Mouse (Mus musculus) MEL (cell line): ENCODE measurements around the gene 1700013G24Rik. TPM values are rescaled to one million over a fixed set of nuclear protein-coding genes. Genes with fewer than 3 reads are reported as not detected.

ENCODE experiments used
- DNase-seq: peaks from one replicate; pipeline ENCODE4 v3.0.0; 2011; ENCODE audit warnings: low read depth, low spot score
- H3K27ac ChIP-seq: 2 replicates; pipeline ENCODE4 v1.5.1; 2012; ENCODE audit warnings: low read depth, mild to moderate bottlenecking, control low read depth, low read length, moderate library complexity; ENCODE audit not compliant: control insufficient read depth
- H3K27me3 ChIP-seq, 2 experiments: fragments of 150-350 bp in 1 of 2; sonication (generic) in 1 of 2; 2 replicates each; pipeline ENCODE4 v1.6.1; 2012; ENCODE audit warnings: low read length in 2 of 2, mild to moderate bottlenecking in 2 of 2, improper control_type of control experiment in 1 of 2, moderate library complexity in 1 of 2; ENCODE audit not compliant: insufficient read depth in 2 of 2, control insufficient read depth in 1 of 2
- H3K36me3 ChIP-seq, 2 experiments: 2 replicates each; pipeline ENCODE4 v1.6.1; 2012 to 2014; ENCODE audit warnings: low read length in 2 of 2, improper control_type of control experiment in 1 of 2, inconsistent platforms in 1 of 2, mild to moderate bottlenecking in 1 of 2; ENCODE audit not compliant: insufficient read depth in 2 of 2, control insufficient read depth in 1 of 2
- H3K4me1 ChIP-seq, 2 experiments: fragments of 150-350 bp in 1 of 2; sonication (generic) in 1 of 2; 2 replicates each; pipeline ENCODE4 v1.6.1; 2012; ENCODE audit warnings: low read length in 2 of 2, improper control_type of control experiment in 1 of 2, mild to moderate bottlenecking in 1 of 2; ENCODE audit not compliant: insufficient read depth in 2 of 2, control insufficient read depth in 1 of 2
- H3K4me3 ChIP-seq, 2 experiments: fragments of 150-350 bp in 1 of 2; sonication (generic) in 1 of 2; 2 replicates each; pipeline ENCODE4 v1.5.1; 2012; ENCODE audit warnings: low read depth in 2 of 2, low read length in 2 of 2, mild to moderate bottlenecking in 2 of 2, moderate library complexity in 2 of 2, control low read depth in 1 of 2, improper control_type of control experiment in 1 of 2; ENCODE audit not compliant: control insufficient read depth in 1 of 2, insufficient read depth in 1 of 2
- H3K79me2 ChIP-seq: 2 replicates; pipeline ENCODE4 v1.6.1; 2012; ENCODE audit warnings: mild to moderate bottlenecking, low read length, moderate library complexity; ENCODE audit not compliant: control insufficient read depth, poor library complexity, insufficient read depth
- H3K9ac ChIP-seq: 2 replicates; pipeline ENCODE4 v1.6.1; 2012; ENCODE audit warnings: low read depth, mild to moderate bottlenecking, control low read depth, low read length, moderate library complexity; ENCODE audit not compliant: control insufficient read depth, poor library complexity, severe bottlenecking
- H3K9me3 ChIP-seq: fragments of 150-350 bp; sonication (generic); replicated peaks from 2 replicates; pipeline ENCODE4 v1.6.1; 2012; ENCODE audit warnings: mild to moderate bottlenecking, low read length, improper control_type of control experiment, moderate library complexity; ENCODE audit not compliant: insufficient read depth
- ELF1 ChIP-seq: IDR thresholded peaks from 2 replicates; pipeline ENCODE4 v1.6.1; 2014; ENCODE audit warnings: low read depth, mild to moderate bottlenecking, inconsistent platforms, low read length, improper control_type of control experiment, moderate library complexity
- EP300 ChIP-seq, 2 experiments: IDR thresholded peaks; 2 replicates each; pipeline ENCODE4 v1.6.1; 2011; ENCODE audit warnings: improper control_type of control experiment in 2 of 2, low read length in 2 of 2, low read depth in 1 of 2, mild to moderate bottlenecking in 1 of 2
- ETS1 ChIP-seq: IDR thresholded peaks from 2 replicates; pipeline ENCODE4 v1.6.1; 2012; ENCODE audit warnings: low read depth, mild to moderate bottlenecking, inconsistent platforms, low read length, improper control_type of control experiment, moderate library complexity
- GATA1 ChIP-seq: IDR thresholded peaks from 2 replicates; pipeline ENCODE4 v1.6.1; 2011; ENCODE audit warnings: low read depth, low read length, improper control_type of control experiment
- HCFC1 ChIP-seq: IDR thresholded peaks from 2 replicates; pipeline ENCODE4 v1.6.1; 2012; ENCODE audit warnings: low read depth, mild to moderate bottlenecking, inconsistent platforms, low read length, improper control_type of control experiment, moderate library complexity
- MAZ ChIP-seq: IDR thresholded peaks from 2 replicates; pipeline ENCODE4 v1.6.1; 2012; ENCODE audit warnings: low read depth, mild to moderate bottlenecking, inconsistent platforms, low read length, improper control_type of control experiment
- MEF2A ChIP-seq: IDR thresholded peaks from 2 replicates; pipeline ENCODE4 v1.6.1; 2014; ENCODE audit warnings: low read depth, mild to moderate bottlenecking, inconsistent platforms, low read length, improper control_type of control experiment; ENCODE audit not compliant: poor library complexity, insufficient replicate concordance, severe bottlenecking; ENCODE audit errors: extremely low read depth
- MXI1 ChIP-seq: IDR thresholded peaks from 2 replicates; pipeline ENCODE4 v1.6.1; 2011; ENCODE audit warnings: mild to moderate bottlenecking, low read depth, low read length, improper control_type of control experiment
- NELFE ChIP-seq: IDR thresholded peaks from 2 replicates; pipeline ENCODE4 v1.6.1; 2011; ENCODE audit warnings: low read depth, low read length, improper control_type of control experiment
- NRF1 ChIP-seq: IDR thresholded peaks from 2 replicates; pipeline ENCODE4 v1.6.1; 2014; ENCODE audit warnings: low read depth, mild to moderate bottlenecking, inconsistent platforms, low read length, improper control_type of control experiment, moderate library complexity; ENCODE audit not compliant: poor library complexity, insufficient read depth, severe bottlenecking
- POLR2A ChIP-seq, 2 experiments: IDR thresholded peaks; 2 replicates each; pipeline ENCODE4 v1.6.1; 2011 to 2012; ENCODE audit warnings: low read length in 2 of 2, mild to moderate bottlenecking in 2 of 2, control low read depth in 1 of 2, improper control_type of control experiment in 1 of 2, low read depth in 1 of 2, moderate library complexity in 1 of 2; ENCODE audit not compliant: control insufficient read depth in 1 of 2, insufficient read depth in 1 of 2, poor library complexity in 1 of 2
- SMC3 ChIP-seq: IDR thresholded peaks from 2 replicates; pipeline ENCODE4 v1.6.1; 2011; ENCODE audit warnings: low read depth, low read length, improper control_type of control experiment
- TAL1 ChIP-seq: IDR thresholded peaks from 2 replicates; pipeline ENCODE4 v1.6.1; 2012; ENCODE audit warnings: mild to moderate bottlenecking, inconsistent platforms, low read length, moderate library complexity, mixed read lengths
- TCF12 ChIP-seq: IDR thresholded peaks from 2 replicates; pipeline ENCODE4 v1.6.1; 2014; ENCODE audit warnings: low read depth, mild to moderate bottlenecking, inconsistent platforms, low read length, improper control_type of control experiment, moderate library complexity
- UBTF ChIP-seq: IDR thresholded peaks from 2 replicates; pipeline ENCODE4 v1.6.1; 2012; ENCODE audit warnings: low read depth, mild to moderate bottlenecking, inconsistent platforms, low read length, improper control_type of control experiment, moderate library complexity, borderline replicate concordance; ENCODE audit not compliant: insufficient read depth
- ZNF384 ChIP-seq: IDR thresholded peaks from 2 replicates; pipeline ENCODE4 v1.6.1; 2012; ENCODE audit warnings: low read depth, mild to moderate bottlenecking, inconsistent platforms, low read length, improper control_type of control experiment
- polyA plus RNA-seq, 2 experiments: library from polyadenylated mRNA; stranded (reverse) in 1 of 2; unstranded in 1 of 2; fragments of >175 nt in 1 of 2; fragments of >200 nt in 1 of 2; gene quantifications; 2 replicates each; pipeline versions ENCODE4 v1.2.1 to v1.2.4; 2012; ENCODE audit warnings: low replicate concordance in 2 of 2, low read depth in 1 of 2; ENCODE audit not compliant: insufficient read length in 2 of 2, insufficient read depth in 1 of 2, missing spikeins in 1 of 2
- total RNA-seq: library from RNA; depleted of rRNA; stranded (reverse); fragments of 300-350 nt; gene quantifications from 2 replicates; pipeline ENCODE4 v1.2.3, GENCODE M21; 2012

1700013G24Rik gene
- total and polyA plus RNA-seq, 3 experiments, result not detected

DNA sequence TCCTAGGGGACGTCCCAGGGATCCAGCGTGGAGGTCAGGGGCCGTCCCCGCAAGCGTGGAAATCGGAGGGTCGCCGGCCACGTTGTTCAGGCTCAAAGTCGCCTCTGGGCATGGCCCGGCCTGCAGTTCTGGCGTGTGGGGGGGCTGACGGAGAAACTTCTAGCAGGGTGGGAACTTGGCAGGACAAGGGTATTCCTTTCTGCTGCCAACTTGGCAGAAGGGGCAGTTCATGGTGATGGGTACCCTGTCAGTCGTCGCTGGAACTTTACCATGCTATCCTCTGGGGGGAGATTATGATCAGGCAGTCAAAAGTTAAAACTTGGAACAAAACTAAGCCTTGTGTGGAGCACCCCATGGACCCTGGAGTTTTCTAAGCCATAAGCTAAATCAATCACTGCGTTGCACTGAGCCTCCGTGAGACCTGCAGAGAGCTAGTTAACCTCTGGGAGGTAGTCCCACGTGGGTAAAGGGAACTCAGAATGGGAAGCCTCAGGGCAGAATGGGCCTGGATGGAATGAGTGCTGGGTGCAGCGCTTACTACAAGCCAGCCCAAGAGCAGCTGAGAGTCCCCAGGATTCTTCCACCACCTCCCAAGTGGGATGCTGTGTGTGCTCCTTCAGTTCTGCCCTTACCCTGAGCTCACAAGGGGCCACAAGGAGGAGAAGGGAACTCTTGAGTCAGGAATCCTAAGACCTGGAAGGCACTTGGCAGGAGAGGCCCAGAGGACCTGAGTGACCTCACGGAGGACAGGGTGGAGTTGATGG, 16.2 kb downstream of the 1700013G24Rik start:
- Histone ChIP-seq H3K9me3 (no peaks in the 10 kb centered on the region), H3K79me2 (no peaks in the 10 kb centered on the region; the same call in 1 of the 2 replicates), H3K27ac (no peak overlapping the region), H3K4me1 (peaks cover 0 to 4% of the 10 kb centered on the region in 2 experiments; a peak in 1 of 4 replicates), H3K9ac (no peak overlapping the region), H3K4me3 (peak overlapping the region; percentile 28 to 35; a peak in 1 of 4 replicates), H3K27me3 (no peaks in the 10 kb centered on the region), H3K36me3 (no peaks in the 10 kb centered on the region)
- TF ChIP-seq ZNF384 (no peak), MAZ (no peak), ETS1 (no peak), POLR2A (IDR thresholded peaks at IDR 0.05; ENCODE audit: control insufficient read depth in 1 of 2, insufficient read depth in 1 of 2, low read depth in 1 of 2, low read length in 2 of 2, poor library complexity in 1 of 2) (no peak), UBTF (no peak), TCF12 (no peak), NRF1 (no peak), SMC3 (no peak), GATA1 (no peak), NELFE (no peak)
- DNase-seq, result no peak

DNA sequence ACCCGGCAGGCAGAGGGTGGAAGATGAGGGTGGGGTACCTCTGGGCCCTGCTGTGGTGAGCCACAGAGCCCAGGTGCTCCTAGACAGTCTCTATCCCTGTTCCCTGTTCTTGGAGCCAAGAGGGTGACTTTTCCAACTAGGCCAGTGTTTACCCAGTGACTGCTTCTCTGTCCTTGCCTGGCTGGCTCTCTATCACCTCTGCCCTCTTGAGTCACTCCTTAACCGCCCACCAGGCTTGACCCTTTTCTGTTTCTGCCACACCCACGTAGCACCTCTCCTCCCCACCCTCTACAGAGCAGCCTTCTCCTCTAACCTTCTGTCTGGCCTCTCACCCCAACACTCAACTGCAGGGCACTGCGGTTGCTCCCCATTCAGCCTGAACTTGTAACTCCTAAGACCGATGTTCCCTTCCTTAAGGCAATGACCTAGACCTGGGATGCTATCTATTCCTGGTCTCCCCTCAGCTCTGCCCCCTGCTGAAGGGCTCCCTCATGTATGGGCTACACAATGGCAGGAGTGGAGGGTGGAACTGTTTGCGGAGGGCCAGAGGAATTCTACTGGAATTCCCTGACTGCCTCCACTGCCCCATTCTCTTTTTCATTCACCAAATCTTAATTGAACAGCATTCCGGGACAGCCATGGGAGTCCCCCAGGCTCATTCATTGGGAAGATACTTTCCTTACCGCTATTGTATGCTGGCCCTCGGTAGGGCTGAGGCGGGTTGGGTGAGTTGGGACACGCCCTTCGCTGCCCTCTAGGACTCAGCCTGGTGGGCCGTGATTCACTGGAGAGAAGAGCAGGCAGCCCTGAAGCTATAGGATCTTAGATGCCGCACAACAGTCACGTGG, 17.0 kb downstream of the 1700013G24Rik start:
- Histone ChIP-seq H3K9me3 (no peaks in the 10 kb centered on the region), H3K36me3 (no peaks in the 10 kb centered on the region), H3K9ac (no peak overlapping the region), H3K79me2 (no peaks in the 10 kb centered on the region; the same call in 1 of the 2 replicates), H3K27me3 (no peaks in the 10 kb centered on the region), H3K4me3 (no peak overlapping the region), H3K27ac (no peak overlapping the region), H3K4me1 (peaks cover 0 to 4% of the 10 kb centered on the region in 2 experiments; a peak in 1 of 4 replicates)
- TF ChIP-seq MXI1 (no peak), TAL1 (no peak), EP300 (IDR thresholded peaks at IDR 0.05; ENCODE audit: low read depth in 1 of 2, low read length in 2 of 2) (no peak), HCFC1 (no peak), ELF1 (no peak), MAZ (no peak), MEF2A (no peak), TCF12 (no peak), GATA1 (no peak)
- DNase-seq, result no peak
